Mouse (Mus musculus): Measurements from ENCODE around the gene Hpcal1. TPM values are rescaled to one million over a fixed set of nuclear protein-coding genes. Genes with fewer than 3 reads are reported as not detected.

The Hpcal1 gene
- polyA plus RNA-seq, 1 experiment from 2014 or later, result 72.2 TPM

DNA sequence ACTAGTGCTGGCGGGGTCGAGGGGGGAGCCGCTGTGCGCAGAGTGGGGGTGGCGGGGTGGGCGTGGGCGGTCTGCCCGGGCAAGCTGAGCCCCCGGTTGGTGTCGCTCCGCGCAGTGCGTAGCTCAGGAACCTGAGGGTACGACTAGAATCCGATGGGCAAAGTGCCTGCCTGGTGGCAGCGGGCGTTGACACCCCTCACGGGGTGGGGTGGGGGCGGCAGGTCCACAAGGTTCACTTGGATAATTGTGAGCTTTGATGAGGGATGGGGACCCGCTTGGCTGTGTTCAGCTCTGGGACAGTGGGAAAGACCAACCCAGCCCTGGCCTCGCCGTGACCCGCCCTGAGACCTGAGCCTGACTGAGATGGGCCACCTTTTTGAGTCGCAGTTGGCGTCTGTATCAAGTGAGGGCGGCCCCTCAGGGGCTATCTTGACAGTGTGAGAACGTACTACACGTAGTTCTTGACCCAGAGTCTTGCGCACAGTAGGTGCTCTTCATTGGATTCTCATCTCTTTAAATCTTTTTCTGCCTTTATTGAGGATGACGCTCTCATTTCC, 742 bp downstream of the Hpcal1 start:
- H3K4me2 ChIP-seq, result peak overlapping the region; percentile 95
- no peaks in the 10 kb centered on the region for H3K36me3 ChIP-seq
- H3K4me3 ChIP-seq, result peak overlapping the region; percentile 87
- WGBS, result 1% methylated on average over 30 of the region's 30 CpGs
- H3K9me3 ChIP-seq, result no peaks in the 10 kb centered on the region
- peak overlapping the region; percentile 66 for H3K27ac ChIP-seq
- peaks cover 22% of the 10 kb centered on the region for H3K4me1 ChIP-seq
- H3K9ac ChIP-seq, result peak overlapping the region; percentile 78
- H3K27me3 ChIP-seq, result no peaks in the 10 kb centered on the region; the same call in 1 of the 2 replicates
- ATAC-seq (ENCODE audit: borderline replicate concordance, extremely low read depth, low FRiP score, low TSS enrichment), result peak; percentile 29; the same call in 1 of the 2 replicates

DNA sequence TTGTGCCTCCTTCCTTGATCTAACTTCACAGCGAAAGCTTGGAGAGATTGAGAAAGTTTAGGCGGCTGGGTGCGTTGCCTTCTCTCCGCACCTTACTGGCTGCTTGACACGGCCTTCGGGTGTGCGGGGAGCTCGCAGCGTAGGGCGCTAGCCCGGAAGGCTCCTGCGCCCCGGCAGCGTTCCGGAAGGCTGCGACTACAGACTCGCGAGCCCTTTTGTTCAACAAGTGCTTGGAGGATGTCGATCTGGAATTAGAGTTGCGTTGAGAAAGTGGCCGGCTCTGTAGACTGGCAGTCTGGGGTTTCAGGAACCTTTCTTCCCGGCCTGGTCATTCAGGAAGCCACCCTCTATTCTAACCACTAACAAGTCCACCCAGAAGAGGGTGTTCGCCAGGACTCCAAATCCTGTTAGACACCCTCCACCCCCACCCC, 1.2 kb downstream of the Hpcal1 start:
- H3K4me3 ChIP-seq, result peak overlapping the region; percentile 87
- no peaks in the 10 kb centered on the region for H3K36me3 ChIP-seq
- H3K9me3 ChIP-seq, result no peaks in the 10 kb centered on the region
- WGBS, result under 1% methylated on average over 23 of the region's 23 CpGs
- H3K4me1 ChIP-seq, result peaks cover 22% of the 10 kb centered on the region
- peak overlapping the region; percentile 95 for H3K4me2 ChIP-seq
- ATAC-seq (ENCODE audit: borderline replicate concordance, extremely low read depth, low FRiP score, low TSS enrichment), result no peak
- no peaks in the 10 kb centered on the region; the same call in 1 of the 2 replicates for H3K27me3 ChIP-seq
- H3K9ac ChIP-seq, result peak overlapping the region; percentile 78
- peak overlapping the region; percentile 66 for H3K27ac ChIP-seq

DNA sequence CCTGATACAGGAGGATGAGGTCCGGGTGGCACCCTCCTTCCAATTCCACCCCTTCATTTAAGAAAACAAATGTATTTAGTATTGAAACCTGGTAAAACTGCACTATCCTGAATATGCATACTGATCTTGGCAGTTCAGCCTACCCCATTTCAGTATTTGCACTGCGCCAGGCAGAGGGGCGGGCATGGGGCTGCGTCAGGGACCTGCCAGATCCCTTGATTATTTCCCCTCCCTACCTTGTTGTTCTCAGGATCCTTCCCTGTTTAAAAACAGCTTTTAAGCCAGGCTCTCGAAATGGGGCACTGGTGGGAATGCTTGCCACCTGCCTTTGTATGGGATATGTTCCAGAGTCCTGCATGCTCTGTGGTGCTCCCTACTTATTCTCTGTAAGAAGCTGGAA, 1.7 kb downstream of the Hpcal1 start:
- no peak for ATAC-seq (ENCODE audit: borderline replicate concordance, extremely low read depth, low FRiP score, low TSS enrichment)

DNA sequence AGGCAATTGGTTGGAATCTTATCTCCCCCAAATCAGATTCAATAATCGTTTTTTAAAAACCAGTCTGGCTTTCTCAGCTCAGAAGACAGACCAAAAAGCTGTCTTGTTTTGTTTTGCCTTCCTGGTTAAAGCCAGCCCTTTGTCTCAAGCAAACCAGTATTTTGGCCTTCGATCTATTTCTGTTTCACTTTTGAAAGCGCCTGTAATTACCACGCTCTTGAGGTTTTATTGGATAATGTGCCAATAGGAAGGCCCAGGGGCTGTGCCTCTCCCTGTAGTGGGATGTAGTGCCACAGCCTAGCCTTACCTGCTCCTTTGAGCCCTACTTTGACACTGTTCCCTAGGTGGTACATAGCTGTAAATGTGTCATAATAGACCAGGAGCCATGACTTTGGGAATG, 2.3 kb downstream of the Hpcal1 start:
- H3K9ac ChIP-seq, result no peak overlapping the region
- H3K4me3 ChIP-seq, result peak overlapping the region; percentile 87; the same call in 1 of the 2 replicates
- peak overlapping the region; percentile 66; the same call in 1 of the 2 replicates for H3K27ac ChIP-seq
- H3K4me1 ChIP-seq, result peaks cover 22% of the 10 kb centered on the region
- peak overlapping the region; percentile 95 for H3K4me2 ChIP-seq
- ATAC-seq (ENCODE audit: borderline replicate concordance, extremely low read depth, low FRiP score, low TSS enrichment), result no peak
- H3K36me3 ChIP-seq, result no peaks in the 10 kb centered on the region
- 56% methylated on average over 4 of the region's 4 CpGs for WGBS
- no peaks in the 10 kb centered on the region for H3K9me3 ChIP-seq
- H3K27me3 ChIP-seq, result no peaks in the 10 kb centered on the region; the same call in 1 of the 2 replicates

More for the DNA sequence above, 1.7 kb downstream of the Hpcal1 start:
- 37% methylated on average over 5 of the region's 5 CpGs for WGBS
- H3K27me3 ChIP-seq, result no peaks in the 10 kb centered on the region; the same call in 1 of the 2 replicates
- H3K9me3 ChIP-seq, result no peaks in the 10 kb centered on the region
- peak overlapping the region; percentile 87 for H3K4me3 ChIP-seq
- peaks cover 22% of the 10 kb centered on the region for H3K4me1 ChIP-seq
- peak overlapping the region; percentile 95 for H3K4me2 ChIP-seq
- H3K27ac ChIP-seq, result peak overlapping the region; percentile 66
- no peaks in the 10 kb centered on the region for H3K36me3 ChIP-seq
- peak overlapping the region; percentile 78 for H3K9ac ChIP-seq

DNA sequence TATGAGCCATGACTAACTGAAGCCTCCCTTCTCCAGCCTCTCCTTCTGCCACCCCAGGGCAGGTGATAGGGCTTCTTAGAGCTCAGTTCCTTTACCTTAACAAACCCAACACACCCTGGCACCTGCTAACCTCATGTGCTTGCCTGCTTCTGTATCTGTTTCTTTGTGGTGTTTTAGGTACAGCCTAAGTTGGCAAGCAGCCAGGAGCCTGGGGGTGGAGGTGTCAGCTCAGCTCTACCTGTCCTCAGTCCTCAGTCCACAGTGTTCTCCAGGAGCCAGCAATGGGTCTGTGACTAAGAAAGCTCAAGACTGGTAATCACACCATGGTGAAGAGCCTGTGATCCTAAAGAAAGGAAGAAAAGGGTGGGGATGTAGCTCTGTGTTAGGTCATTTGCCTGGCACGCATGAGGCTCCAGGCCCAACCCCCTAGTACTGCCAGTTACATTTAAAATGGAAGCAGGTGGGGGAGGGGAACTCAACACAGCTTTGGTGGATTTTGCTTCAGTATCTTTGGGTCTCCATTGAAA, 4.0 kb downstream of the Hpcal1 start:
- Histone ChIP-seq H3K4me2 (no peak overlapping the region), H3K4me3 (no peak overlapping the region), H3K4me1 (peaks cover 35% of the 10 kb centered on the region), H3K9ac (no peak overlapping the region), H3K36me3 (no peaks in the 10 kb centered on the region), H3K27ac (no peak overlapping the region), H3K27me3 (no peaks in the 10 kb centered on the region; the same call in 1 of the 2 replicates), H3K9me3 (no peaks in the 10 kb centered on the region)
- no peak for ATAC-seq (ENCODE audit: borderline replicate concordance, extremely low read depth, low FRiP score, low TSS enrichment)
- WGBS, result 55% methylated on average over 1 of the region's 1 CpGs

DNA sequence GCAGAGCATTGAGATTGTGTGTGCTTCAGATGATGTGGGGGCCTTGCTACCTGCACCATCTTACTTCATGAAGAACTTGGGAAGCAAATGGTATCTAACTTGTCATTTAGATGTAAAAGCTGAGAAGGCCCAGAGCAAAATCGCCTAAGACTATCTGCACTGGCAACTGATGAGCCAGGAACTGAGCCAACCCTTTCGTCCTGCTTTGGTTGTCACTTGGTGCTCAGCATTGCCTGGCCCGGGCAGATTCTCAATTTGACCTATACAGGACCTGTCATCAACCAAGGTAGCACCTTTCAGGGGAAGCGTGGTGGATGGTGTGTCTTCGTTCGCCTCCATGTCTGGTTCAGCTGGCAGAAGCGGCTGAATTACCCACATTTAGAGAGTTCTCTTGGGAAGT, 5.7 kb downstream of the Hpcal1 start:
- WGBS, result 86% methylated on average over 7 of the region's 7 CpGs
- no peak overlapping the region for H3K4me3 ChIP-seq

DNA sequence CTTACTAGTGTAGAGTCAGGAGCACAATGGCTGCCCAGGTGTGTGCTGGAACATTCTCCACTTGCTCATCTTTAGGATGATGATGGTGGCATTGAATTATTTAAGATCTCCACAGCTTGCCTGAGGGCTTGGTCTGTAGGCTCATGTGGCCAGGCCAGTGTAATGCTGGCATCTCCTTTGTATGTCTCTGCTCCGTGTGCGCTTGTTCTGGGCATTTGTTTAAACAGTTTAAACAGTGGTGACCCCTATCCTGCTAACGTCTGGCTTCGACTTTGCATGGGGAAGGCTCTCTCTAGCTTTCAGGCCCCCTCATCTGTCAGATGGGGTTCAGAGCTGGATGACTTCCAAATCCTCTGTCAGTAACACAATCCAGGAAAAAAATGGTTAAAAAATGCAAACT, 8.3 kb downstream of the Hpcal1 start:
- 15% methylated on average over 4 of the region's 4 CpGs for WGBS
- Histone ChIP-seq H3K4me1 (peaks cover 52% of the 10 kb centered on the region), H3K27ac (no peak overlapping the region), H3K27me3 (no peaks in the 10 kb centered on the region), H3K9ac (no peak overlapping the region), H3K4me3 (no peak overlapping the region), H3K36me3 (no peaks in the 10 kb centered on the region), H3K9me3 (no peaks in the 10 kb centered on the region), H3K4me2 (no peak overlapping the region)
- no peak for ATAC-seq (ENCODE audit: borderline replicate concordance, extremely low read depth, low FRiP score, low TSS enrichment)

More for the DNA sequence above, 5.7 kb downstream of the Hpcal1 start:
- Histone ChIP-seq H3K36me3 (no peaks in the 10 kb centered on the region), H3K4me1 (peaks cover 49% of the 10 kb centered on the region), H3K9ac (no peak overlapping the region), H3K9me3 (no peaks in the 10 kb centered on the region), H3K4me2 (no peak overlapping the region), H3K27me3 (no peaks in the 10 kb centered on the region; the same call in 1 of the 2 replicates), H3K27ac (no peak overlapping the region)
- ATAC-seq (ENCODE audit: borderline replicate concordance, extremely low read depth, low FRiP score, low TSS enrichment), result no peak

DNA sequence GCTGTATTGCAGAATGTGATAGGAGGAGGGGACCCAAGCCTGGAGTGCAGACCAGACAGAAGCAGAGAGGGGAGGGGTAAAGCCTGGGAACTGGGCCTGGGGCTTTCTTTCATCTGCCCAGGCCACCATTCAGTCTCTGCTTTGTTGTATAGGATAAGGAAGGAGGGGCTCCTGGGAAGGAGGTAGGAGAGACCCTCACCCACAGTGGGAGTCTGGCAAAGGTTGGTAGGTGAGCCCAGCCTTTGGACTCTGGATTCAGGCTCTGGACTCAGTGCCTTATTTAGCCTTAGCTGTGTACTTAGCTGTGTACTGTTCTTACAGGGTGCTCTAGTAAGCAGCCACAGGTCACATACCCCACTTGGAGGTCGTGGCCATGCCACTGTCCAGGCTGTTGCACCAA, 8.8 kb downstream of the Hpcal1 start:
- WGBS, result 58% methylated on average over 1 of the region's 1 CpGs
- H3K4me1 ChIP-seq, result peaks cover 50% of the 10 kb centered on the region
- no peak for ATAC-seq (ENCODE audit: borderline replicate concordance, extremely low read depth, low FRiP score, low TSS enrichment)

DNA sequence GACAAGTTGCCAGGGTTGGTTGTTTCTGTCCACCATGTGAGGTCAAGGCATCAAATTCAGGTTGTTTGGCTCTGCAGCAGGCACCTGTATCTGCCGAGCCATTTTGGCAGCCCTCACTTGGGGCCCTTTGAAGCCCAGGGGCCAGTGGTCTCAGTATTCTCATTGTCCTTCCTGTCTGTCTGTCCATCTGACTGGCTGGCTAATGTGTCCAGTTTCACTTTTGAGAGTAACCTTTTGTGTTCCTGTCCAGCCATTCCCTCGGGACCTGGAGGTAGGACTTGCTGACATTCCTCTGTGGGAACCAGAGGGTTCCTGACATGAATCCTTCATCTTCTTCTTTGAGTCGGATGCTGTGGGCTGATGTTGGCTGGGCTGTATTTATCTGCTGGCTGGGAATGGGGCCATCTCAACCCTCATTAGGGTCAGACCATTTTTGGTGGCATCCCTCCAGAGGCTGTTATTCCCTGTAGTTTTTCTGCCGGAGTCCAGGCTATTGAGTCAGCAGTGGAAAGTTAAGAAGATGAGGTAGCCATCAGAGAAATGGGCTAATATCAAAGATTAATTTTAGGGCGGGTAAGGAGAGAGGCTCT, 10.6 kb downstream of the Hpcal1 start:
- 0 out of 2 replicates have a peak overlapping the region, but pooled peaks have one; percentile 39 for H3K27ac ChIP-seq
- no peaks in the 10 kb centered on the region for H3K36me3 ChIP-seq
- H3K4me2 ChIP-seq, result no peak overlapping the region
- H3K9me3 ChIP-seq, result no peaks in the 10 kb centered on the region
- H3K4me1 ChIP-seq, result peaks cover 43% of the 10 kb centered on the region
- no peaks in the 10 kb centered on the region for H3K27me3 ChIP-seq
- WGBS, result 57% methylated on average over 5 of the region's 5 CpGs
- ATAC-seq (ENCODE audit: borderline replicate concordance, extremely low read depth, low FRiP score, low TSS enrichment), result no peak
- no peak overlapping the region for H3K4me3 ChIP-seq
- no peak overlapping the region for H3K9ac ChIP-seq

More for the DNA sequence above, 8.8 kb downstream of the Hpcal1 start:
- no peak overlapping the region for H3K27ac ChIP-seq
- no peak overlapping the region for H3K4me2 ChIP-seq
- no peaks in the 10 kb centered on the region for H3K36me3 ChIP-seq
- H3K27me3 ChIP-seq, result no peaks in the 10 kb centered on the region
- H3K9ac ChIP-seq, result no peak overlapping the region
- no peaks in the 10 kb centered on the region for H3K9me3 ChIP-seq
- H3K4me3 ChIP-seq, result no peak overlapping the region

DNA sequence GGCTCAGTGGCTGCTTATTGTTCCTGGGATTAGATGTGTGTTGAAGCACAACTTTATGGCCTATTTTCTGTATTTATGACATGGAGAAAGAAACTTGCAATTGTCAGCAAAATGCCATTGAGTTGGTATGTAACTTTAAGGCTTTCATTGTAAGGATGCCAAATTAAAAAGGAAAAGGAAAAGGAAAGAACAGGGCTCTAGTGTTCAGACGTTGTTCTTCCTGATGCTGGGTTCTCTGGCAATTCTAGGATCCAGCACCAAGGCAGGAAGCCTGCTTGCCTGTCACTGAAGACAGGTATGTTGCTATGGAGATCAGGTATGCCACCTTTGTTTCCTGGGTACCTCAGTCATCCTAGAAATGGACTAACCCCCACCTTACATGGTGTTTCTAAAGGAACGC, 11.1 kb downstream of the Hpcal1 start:
- WGBS, result 44% methylated on average over 2 of the region's 2 CpGs
- peak overlapping the region; percentile 39; the same call in 1 of the 2 replicates for H3K27ac ChIP-seq
- H3K4me1 ChIP-seq, result peaks cover 43% of the 10 kb centered on the region
- ATAC-seq (ENCODE audit: borderline replicate concordance, extremely low read depth, low FRiP score, low TSS enrichment), result no peak
- H3K4me3 ChIP-seq, result no peak overlapping the region
- no peaks in the 10 kb centered on the region for H3K27me3 ChIP-seq
- no peaks in the 10 kb centered on the region for H3K36me3 ChIP-seq
- no peak overlapping the region for H3K9ac ChIP-seq
- no peaks in the 10 kb centered on the region for H3K9me3 ChIP-seq
- no peak overlapping the region for H3K4me2 ChIP-seq

DNA sequence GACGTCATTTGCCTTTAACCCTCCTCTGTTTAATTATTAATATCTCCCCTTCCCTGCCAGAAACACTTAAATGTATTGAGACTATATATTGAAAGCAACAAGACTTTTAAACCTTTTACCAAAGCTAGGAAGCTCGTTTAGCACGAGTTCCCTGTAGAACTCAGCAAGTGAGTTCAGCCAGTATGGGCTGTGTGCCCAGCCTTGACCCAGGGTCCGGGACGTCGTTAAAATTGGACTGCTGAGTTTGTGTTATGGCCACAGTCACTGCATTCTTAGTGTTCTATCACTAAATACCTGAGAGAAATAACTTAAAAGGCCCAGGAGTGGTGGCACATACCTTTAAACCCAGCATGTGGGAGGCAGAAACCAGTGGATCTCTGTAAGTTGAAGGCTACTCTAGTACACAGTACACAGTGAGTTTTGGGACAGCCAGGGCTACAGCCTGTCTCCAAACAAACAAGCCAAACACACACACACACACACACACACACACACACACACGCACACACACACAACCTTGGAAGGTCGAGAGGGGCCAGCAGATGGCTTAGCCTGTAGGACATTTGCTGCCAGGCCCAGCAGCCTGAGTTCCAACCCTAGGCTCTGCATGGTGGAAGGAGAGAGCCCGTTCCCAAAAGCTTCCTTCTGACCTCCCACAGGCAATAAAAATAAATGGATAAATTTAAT, 11.7 kb downstream of the Hpcal1 start:
- WGBS, result 43% methylated on average over 9 of the region's 9 CpGs
- H3K27me3 ChIP-seq, result no peaks in the 10 kb centered on the region
- H3K4me3 ChIP-seq, result no peak overlapping the region
- H3K4me2 ChIP-seq, result no peak overlapping the region
- no peaks in the 10 kb centered on the region for H3K9me3 ChIP-seq
- no peak for ATAC-seq (ENCODE audit: borderline replicate concordance, extremely low read depth, low FRiP score, low TSS enrichment)
- no peak overlapping the region for H3K9ac ChIP-seq
- H3K4me1 ChIP-seq, result peaks cover 43% of the 10 kb centered on the region
- H3K27ac ChIP-seq, result peak overlapping the region; percentile 39
- H3K36me3 ChIP-seq, result no peaks in the 10 kb centered on the region

DNA sequence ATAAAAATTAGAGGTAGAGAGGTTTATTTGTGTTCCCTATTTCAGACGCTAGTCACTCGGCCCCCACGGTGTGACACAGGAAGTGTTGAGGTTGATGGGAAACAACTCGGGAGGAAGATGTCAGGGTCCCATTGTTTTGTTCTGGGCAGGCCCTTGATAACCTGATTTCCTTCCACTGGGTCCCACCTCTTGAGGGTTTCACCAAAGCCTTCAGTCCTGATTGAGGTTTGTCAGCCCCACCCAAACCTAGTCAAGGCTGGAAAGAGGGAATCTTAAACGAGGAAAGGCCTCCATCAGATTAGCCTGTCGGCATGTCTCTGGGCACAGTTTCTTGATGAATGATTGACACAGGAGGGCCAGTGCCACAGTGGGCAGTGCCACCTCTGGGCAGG, 12.3 kb downstream of the Hpcal1 start:
- Histone ChIP-seq H3K9ac (no peak overlapping the region), H3K4me3 (no peak overlapping the region), H3K4me1 (peaks cover 43% of the 10 kb centered on the region), H3K4me2 (no peak overlapping the region), H3K27me3 (no peaks in the 10 kb centered on the region), H3K9me3 (no peaks in the 10 kb centered on the region), H3K36me3 (no peaks in the 10 kb centered on the region), H3K27ac (no peak overlapping the region)
- no peak for ATAC-seq (ENCODE audit: borderline replicate concordance, extremely low read depth, low FRiP score, low TSS enrichment)
- 67% methylated on average over 6 of the region's 6 CpGs for WGBS
